Comparison of ENCODE assay signal across 14 mouse cellular contexts in the genomic region with DNA sequence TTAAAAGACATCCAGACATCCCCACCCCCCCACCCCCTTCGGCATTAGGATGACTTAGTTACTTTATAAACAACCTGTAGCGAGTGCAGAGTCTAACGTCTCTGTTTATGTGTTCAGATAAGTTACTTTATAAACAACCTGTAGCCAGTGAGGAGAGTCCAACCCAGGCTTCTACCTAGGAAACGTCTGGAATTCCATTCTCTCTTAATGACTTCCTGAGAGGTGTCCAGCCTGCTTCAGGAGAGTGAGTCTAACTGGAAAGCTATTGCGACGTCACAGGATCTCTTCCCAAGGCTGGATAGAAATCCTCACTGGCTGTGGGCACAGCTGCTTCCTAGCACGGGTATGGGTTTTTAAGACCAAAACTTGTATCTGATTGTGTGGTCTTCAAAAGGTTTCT.
DNase-seq lines count a peak whose midpoint lies in the region; ATAC-seq and TF ChIP-seq lines count a peak whose summit lies in the region.
"Had no signal": no experiment of that assay in that cellular context is flagged by ENCODE, and none has a peak within 500 bp of the region (broad histone marks: within the 10 kb centered on the region; RNA-seq: fewer than 3 reads in every experiment).

No protein-coding gene starts in this region.

- intact Hi-C loops in left cerebral cortex, adult 2 months (cut with DNase I) = no loop called here

- H3K4me3 ChIP-seq in neural tube, embryonic 11.5 days (ENCODE audit: low read depth, low read length) = no peak overlapping the region
- no peak overlapping the region for H3K4me3 ChIP-seq in neural tube, embryonic 15.5 days (replicated peaks)
- no peak overlapping the region for H3K4me3 ChIP-seq in kidney, postnatal 0 days (replicated peaks; ENCODE audit: low read depth, low read length)
- no peak overlapping the region for H3K4me3 ChIP-seq in left cerebral cortex, adult 2 months
- H3K4me3 ChIP-seq: embryonic facial prominence, embryonic 15.5 days; forebrain, embryonic 15.5 days; heart, embryonic 12.5 days; liver, embryonic 15.5 days; myocyte had no signal

- no peak overlapping the region for H3K9ac ChIP-seq in neural tube, embryonic 11.5 days (ENCODE audit: low read length)
- H3K9ac ChIP-seq in neural tube, embryonic 15.5 days (replicated peaks) = no peak overlapping the region
- H3K9ac ChIP-seq in kidney, postnatal 0 days (ENCODE audit: low read depth, low read length) = no peak overlapping the region
- H3K9ac ChIP-seq: embryonic facial prominence, embryonic 15.5 days; forebrain, embryonic 15.5 days; heart, embryonic 12.5 days; liver, embryonic 15.5 days had no signal

- H3K36me3 ChIP-seq in neural tube, embryonic 11.5 days (ENCODE audit: control insufficient read depth, insufficient read depth, low read length) = no peaks in the 10 kb centered on the region
- H3K36me3 ChIP-seq in neural tube, embryonic 15.5 days = no peaks in the 10 kb centered on the region
- H3K36me3 ChIP-seq in kidney, postnatal 0 days (ENCODE audit: insufficient read depth, low read length) = no peaks in the 10 kb centered on the region
- H3K36me3 ChIP-seq: embryonic facial prominence, embryonic 15.5 days; forebrain, embryonic 15.5 days; heart, embryonic 12.5 days; liver, embryonic 15.5 days had no signal

- ATAC-seq in neural tube, embryonic 11.5 days (ENCODE audit: insufficient read depth, low FRiP score, low TSS enrichment) = no peak
- ATAC-seq in neural tube, embryonic 15.5 days (ENCODE audit: low FRiP score) = no peak
- peak; percentile 81 for ATAC-seq in kidney, postnatal 0 days (replicated peaks; ENCODE audit: low FRiP score, low read depth)
- ATAC-seq: activated CD4-positive, CD25-positive, alpha-beta regulatory T cell, adult 4 months; forebrain, embryonic 15.5 days had no signal

- TF ChIP-seq CTCF in kidney, postnatal 0 days (IDR thresholded peaks at IDR 0.05; ENCODE audit: low read depth) = no peak
- no peak for TF ChIP-seq CTCF in left cerebral cortex, adult 2 months (IDR thresholded peaks at IDR 0.05)

- H3K9me3 ChIP-seq in neural tube, embryonic 11.5 days (ENCODE audit: control insufficient read depth, low read length) = no peaks in the 10 kb centered on the region
- no peaks in the 10 kb centered on the region for H3K9me3 ChIP-seq in neural tube, embryonic 15.5 days (replicated peaks)
- H3K9me3 ChIP-seq in kidney, postnatal 0 days (replicated peaks; ENCODE audit: low read length) = no peaks in the 10 kb centered on the region
- H3K9me3 ChIP-seq: embryonic facial prominence, embryonic 15.5 days; forebrain, embryonic 15.5 days; heart, embryonic 12.5 days; liver, embryonic 15.5 days had no signal

- DNase-seq in neural tube, embryonic 11.5 days (ENCODE audit: low spot score) = peak; percentile 10
- peak; percentile 72 for DNase-seq in kidney, postnatal 0 days (ENCODE audit: low spot score)
- DNase-seq in lung, postnatal 14 days = peak; percentile 42
- no peak for DNase-seq in testis, postnatal 10 days (ENCODE audit: low spot score)
- DNase-seq in right cerebral cortex, postnatal 10 days (ENCODE audit: low spot score in 2 of 2) = no peak
- DNase-seq in left cerebral cortex, adult 2 months (ENCODE audit: extremely low spot score in 1 of 2, low spot score in 2 of 2) = no peak
- DNase-seq: left cerebral cortex, postnatal 4 days had no signal

- no peak overlapping the region for H3K27ac ChIP-seq in neural tube, embryonic 11.5 days (ENCODE audit: low read depth, low read length)
- H3K27ac ChIP-seq in neural tube, embryonic 15.5 days (replicated peaks) = no peak overlapping the region
- H3K27ac ChIP-seq in kidney, postnatal 0 days = no peak overlapping the region
- no peak overlapping the region for H3K27ac ChIP-seq in left cerebral cortex, adult 2 months
- H3K27ac ChIP-seq: embryonic facial prominence, embryonic 15.5 days; forebrain, embryonic 15.5 days; liver, embryonic 15.5 days had no signal

- peaks cover 15% of the 10 kb centered on the region for H3K4me1 ChIP-seq in neural tube, embryonic 11.5 days (ENCODE audit: control insufficient read depth, insufficient read depth, low read length)
- peaks cover 22% of the 10 kb centered on the region for H3K4me1 ChIP-seq in neural tube, embryonic 15.5 days
- peaks cover 7% of the 10 kb centered on the region for H3K4me1 ChIP-seq in kidney, postnatal 0 days (replicated peaks; ENCODE audit: insufficient read depth, low read length)
- H3K4me1 ChIP-seq: liver, embryonic 15.5 days had no signal

- no peak overlapping the region for H3K4me2 ChIP-seq in neural tube, embryonic 11.5 days (ENCODE audit: low read depth)
- no peak overlapping the region for H3K4me2 ChIP-seq in neural tube, embryonic 15.5 days
- H3K4me2 ChIP-seq in kidney, postnatal 0 days (ENCODE audit: low read length) = peak overlapping the region; percentile 26; the same call in 1 of the 2 replicates
- H3K4me2 ChIP-seq: embryonic facial prominence, embryonic 15.5 days; forebrain, embryonic 15.5 days; heart, embryonic 12.5 days; liver, embryonic 15.5 days had no signal

- WGBS in neural tube, embryonic 11.5 days = 61% methylated on average over 7 of the region's 7 CpGs
- WGBS in neural tube, embryonic 15.5 days = 68% methylated on average over 7 of the region's 7 CpGs
- 8% methylated on average over 7 of the region's 7 CpGs for WGBS in kidney, postnatal 0 days

- H3K27me3 ChIP-seq in neural tube, embryonic 11.5 days (ENCODE audit: control insufficient read depth, insufficient read depth, low read length) = no peaks in the 10 kb centered on the region
- no peaks in the 10 kb centered on the region for H3K27me3 ChIP-seq in neural tube, embryonic 15.5 days (replicated peaks)
- no peaks in the 10 kb centered on the region for H3K27me3 ChIP-seq in kidney, postnatal 0 days (ENCODE audit: insufficient read depth, low read length)
- H3K27me3 ChIP-seq: embryonic facial prominence, embryonic 15.5 days; forebrain, embryonic 15.5 days; heart, embryonic 12.5 days; liver, embryonic 15.5 days had no signal

Comparison
In these comparisons a context has a peak if more than half of its experiments do, and no peak if none do; other contexts are left out.
1. DNase-seq: peak in neural tube, embryonic 11.5 days (single experiment), kidney, postnatal 0 days (single experiment) and lung, postnatal 14 days (single experiment); none in testis, postnatal 10 days (single experiment), right cerebral cortex, postnatal 10 days (0 of 2) and left cerebral cortex, adult 2 months (0 of 2).